Comparison of ENCODE assay signal across 28 mouse cellular contexts in the genomic region with DNA sequence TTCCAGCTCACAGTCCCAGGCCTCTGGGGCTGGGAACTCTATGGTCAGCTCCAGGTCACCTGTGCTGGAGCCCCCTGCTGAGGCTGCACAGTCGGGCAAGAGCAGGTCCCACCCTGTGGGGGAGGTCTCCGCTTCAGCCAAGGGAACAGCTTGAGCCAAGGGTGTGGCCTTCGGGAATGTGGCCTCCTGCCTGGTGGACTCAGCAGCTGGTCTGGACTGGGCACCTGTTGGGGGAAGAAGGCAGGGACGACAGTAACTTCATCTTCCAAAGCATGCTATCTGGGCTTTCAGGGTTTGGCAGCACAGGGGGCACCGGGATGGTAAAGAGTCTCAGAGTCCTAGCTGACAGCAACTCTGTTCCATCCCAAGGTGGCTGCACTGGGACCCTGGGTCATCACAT. TPM values are rescaled to one million over a fixed set of nuclear protein-coding genes. Genes with fewer than 3 reads are reported as not detected.
A peak's percentile ranks its signal among the peaks of the same experiment; 100 is the strongest.
DNase-seq lines count a peak whose midpoint lies in the region; ATAC-seq and TF ChIP-seq lines count a peak whose summit lies in the region.
"Had no signal": no experiment of that assay in that cellular context is flagged by ENCODE, and none has a peak within 500 bp of the region (broad histone marks: within the 10 kb centered on the region; RNA-seq: fewer than 3 reads in every experiment).

No protein-coding gene starts in this region.

- H3K4me2 ChIP-seq in embryonic facial prominence, embryonic 11.5 days (ENCODE audit: low read depth, low read length), result no peak overlapping the region
- H3K4me2 ChIP-seq in limb, embryonic 12.5 days, result no peak overlapping the region
- no peak overlapping the region for H3K4me2 ChIP-seq in limb, embryonic 14.5 days (replicated peaks; ENCODE audit: low read depth, low read length, severe bottlenecking)
- no peak overlapping the region for H3K4me2 ChIP-seq in intestine, embryonic 15.5 days (replicated peaks)
- H3K4me2 ChIP-seq: limb, embryonic 13.5 days; midbrain, embryonic 15.5 days; neural tube, embryonic 13.5 days had no signal

- peaks cover 3% of the 10 kb centered on the region; the same call in 1 of the 2 replicates for H3K27me3 ChIP-seq in embryonic facial prominence, embryonic 11.5 days (ENCODE audit: control insufficient read depth, insufficient read depth, low read length)
- H3K27me3 ChIP-seq in embryonic facial prominence, embryonic 10.5 days (replicated peaks; ENCODE audit: low read depth, poor library complexity, severe bottlenecking), result peaks cover 50% of the 10 kb centered on the region
- peaks cover 23% of the 10 kb centered on the region for H3K27me3 ChIP-seq in limb, embryonic 12.5 days
- H3K27me3 ChIP-seq in limb, embryonic 10.5 days (ENCODE audit: low read depth, poor library complexity, severe bottlenecking), result peaks cover 34% of the 10 kb centered on the region
- peaks cover 6% of the 10 kb centered on the region for H3K27me3 ChIP-seq in limb, embryonic 14.5 days (ENCODE audit: control insufficient read depth, insufficient read depth, low read length)
- H3K27me3 ChIP-seq in intestine, embryonic 15.5 days (replicated peaks), result peaks cover 19% of the 10 kb centered on the region; the same call in 1 of the 2 replicates

- WGBS in embryonic facial prominence, embryonic 11.5 days, result 71% methylated on average over 5 of the region's 5 CpGs
- 72% methylated on average over 5 of the region's 5 CpGs for WGBS in embryonic facial prominence, embryonic 10.5 days
- WGBS in limb, embryonic 12.5 days, result 69% methylated on average over 5 of the region's 5 CpGs
- 72% methylated on average over 5 of the region's 5 CpGs for WGBS in limb, embryonic 10.5 days
- 62% methylated on average over 5 of the region's 5 CpGs for WGBS in limb, embryonic 14.5 days
- 59% methylated on average over 5 of the region's 5 CpGs for WGBS in intestine, embryonic 15.5 days

- 0 out of 2 replicates have a peak, but pooled peaks have one; percentile 48 for ATAC-seq in embryonic facial prominence, embryonic 11.5 days (replicated peaks; ENCODE audit: insufficient number of reproducible peaks, low FRiP score, low TSS enrichment, low read depth)
- 0 out of 2 replicates have a peak, but pooled peaks have one; percentile 38 for ATAC-seq in limb, embryonic 12.5 days (ENCODE audit: insufficient number of reproducible peaks, insufficient read depth, low FRiP score, low TSS enrichment, low read depth)
- ATAC-seq in limb, embryonic 14.5 days (ENCODE audit: low FRiP score, low read depth), result 0 out of 2 replicates have a peak, but pooled peaks have one; percentile 14
- ATAC-seq in intestine, embryonic 15.5 days, result no peak
- ATAC-seq: hindbrain, postnatal 0 days; intestine, postnatal 0 days; midbrain, embryonic 15.5 days had no signal

- no peaks in the 10 kb centered on the region for H3K36me3 ChIP-seq in embryonic facial prominence, embryonic 11.5 days (replicated peaks; ENCODE audit: control insufficient read depth, insufficient read depth, low read depth, low read length)
- H3K36me3 ChIP-seq in embryonic facial prominence, embryonic 10.5 days (replicated peaks), result no peaks in the 10 kb centered on the region
- H3K36me3 ChIP-seq in limb, embryonic 12.5 days, result no peaks in the 10 kb centered on the region
- H3K36me3 ChIP-seq in limb, embryonic 10.5 days, result no peaks in the 10 kb centered on the region
- H3K36me3 ChIP-seq in limb, embryonic 14.5 days (ENCODE audit: control insufficient read depth, insufficient read depth, low read length), result no peaks in the 10 kb centered on the region
- no peaks in the 10 kb centered on the region for H3K36me3 ChIP-seq in intestine, embryonic 15.5 days
- H3K36me3 ChIP-seq: forebrain, embryonic 10.5 days; heart, embryonic 15.5 days; hindbrain, embryonic 10.5 days; limb, embryonic 13.5 days; midbrain, embryonic 15.5 days; neural tube, embryonic 13.5 days had no signal

- H3K27ac ChIP-seq in embryonic facial prominence, embryonic 11.5 days (replicated peaks; ENCODE audit: low read depth, low read length), result no peak overlapping the region
- H3K27ac ChIP-seq in embryonic facial prominence, embryonic 10.5 days (replicated peaks), result no peak overlapping the region
- no peak overlapping the region for H3K27ac ChIP-seq in limb, embryonic 12.5 days
- no peak overlapping the region for H3K27ac ChIP-seq in limb, embryonic 10.5 days
- H3K27ac ChIP-seq in limb, embryonic 14.5 days (replicated peaks; ENCODE audit: low read depth, low read length), result no peak overlapping the region
- no peak overlapping the region for H3K27ac ChIP-seq in intestine, embryonic 15.5 days
- H3K27ac ChIP-seq: forebrain, embryonic 10.5 days; heart, adult 2 months; heart, embryonic 15.5 days; hindbrain, embryonic 10.5 days; hindbrain, postnatal 0 days; layer of hippocampus, adult 2 months; limb, embryonic 13.5 days; liver, embryonic 14.5 days; midbrain, embryonic 15.5 days; neural tube, embryonic 13.5 days had no signal

- H3K4me1 ChIP-seq in embryonic facial prominence, embryonic 11.5 days (ENCODE audit: control insufficient read depth, insufficient read depth, low read length), result no peaks in the 10 kb centered on the region
- H3K4me1 ChIP-seq in embryonic facial prominence, embryonic 10.5 days, result peaks cover 11% of the 10 kb centered on the region
- H3K4me1 ChIP-seq in limb, embryonic 12.5 days (replicated peaks), result peaks cover 10% of the 10 kb centered on the region; the same call in 1 of the 2 replicates
- H3K4me1 ChIP-seq in limb, embryonic 10.5 days, result peaks cover 9% of the 10 kb centered on the region
- H3K4me1 ChIP-seq in limb, embryonic 14.5 days (ENCODE audit: control insufficient read depth, insufficient read depth, low read length), result peaks cover 5% of the 10 kb centered on the region
- H3K4me1 ChIP-seq in intestine, embryonic 15.5 days (replicated peaks), result peaks cover 13% of the 10 kb centered on the region

- no peaks in the 10 kb centered on the region for H3K9me3 ChIP-seq in embryonic facial prominence, embryonic 11.5 days (replicated peaks; ENCODE audit: control insufficient read depth, low read length)
- no peaks in the 10 kb centered on the region for H3K9me3 ChIP-seq in embryonic facial prominence, embryonic 10.5 days
- H3K9me3 ChIP-seq in limb, embryonic 12.5 days, result no peaks in the 10 kb centered on the region
- no peaks in the 10 kb centered on the region for H3K9me3 ChIP-seq in limb, embryonic 10.5 days (replicated peaks)
- H3K9me3 ChIP-seq in limb, embryonic 14.5 days (ENCODE audit: control insufficient read depth, low read length), result no peaks in the 10 kb centered on the region
- no peaks in the 10 kb centered on the region for H3K9me3 ChIP-seq in intestine, embryonic 15.5 days
- H3K9me3 ChIP-seq: forebrain, embryonic 10.5 days; heart, embryonic 15.5 days; hindbrain, embryonic 10.5 days; limb, embryonic 13.5 days; midbrain, embryonic 15.5 days; neural tube, embryonic 13.5 days had no signal

- H3K9ac ChIP-seq in embryonic facial prominence, embryonic 11.5 days (replicated peaks; ENCODE audit: low read length), result no peak overlapping the region
- no peak overlapping the region for H3K9ac ChIP-seq in limb, embryonic 12.5 days (replicated peaks)
- H3K9ac ChIP-seq in limb, embryonic 14.5 days (ENCODE audit: low read depth, low read length, severe bottlenecking), result no peak overlapping the region
- H3K9ac ChIP-seq in intestine, embryonic 15.5 days, result no peak overlapping the region
- H3K9ac ChIP-seq: heart, embryonic 15.5 days; limb, embryonic 13.5 days; liver, embryonic 14.5 days; midbrain, embryonic 15.5 days; neural tube, embryonic 13.5 days had no signal

- no peak overlapping the region for H3K4me3 ChIP-seq in embryonic facial prominence, embryonic 11.5 days (ENCODE audit: low read depth, low read length)
- no peak overlapping the region for H3K4me3 ChIP-seq in embryonic facial prominence, embryonic 10.5 days
- H3K4me3 ChIP-seq in limb, embryonic 12.5 days (replicated peaks), result no peak overlapping the region
- no peak overlapping the region for H3K4me3 ChIP-seq in limb, embryonic 10.5 days
- H3K4me3 ChIP-seq in limb, embryonic 14.5 days (replicated peaks; ENCODE audit: low read length), result no peak overlapping the region
- no peak overlapping the region for H3K4me3 ChIP-seq in intestine, embryonic 15.5 days (replicated peaks)
- H3K4me3 ChIP-seq: forebrain, embryonic 10.5 days; heart, adult 2 months; heart, embryonic 15.5 days; hindbrain, embryonic 10.5 days; layer of hippocampus, adult 2 months; limb, embryonic 13.5 days; midbrain, embryonic 15.5 days; neural tube, embryonic 13.5 days had no signal

- DNase-seq in embryonic facial prominence, embryonic 11.5 days (ENCODE audit: low spot score), result no peak
- no peak for DNase-seq in embryonic facial prominence, embryonic 10.5 days (ENCODE audit: low spot score)
- DNase-seq in limb, embryonic 10.5 days (ENCODE audit: low spot score), result no peak
- DNase-seq in gastrocnemius, adult 18-20 months (ENCODE audit: low spot score), result peak; percentile 78
- no peak for DNase-seq in limb, embryonic 14.5 days (ENCODE audit: low spot score)
- DNase-seq in layer of hippocampus, adult 11-12 months (ENCODE audit: low spot score), result no peak
- DNase-seq: adrenal gland, postnatal 25 days; cerebellum, adult 8-10 months; cerebellum, postnatal 36 days; embryo, embryonic 11 days; heart, adult 2 months; retina, postnatal 1 day; right cerebral cortex, postnatal 25 days; thymus, postnatal 25 days had no signal

- TF ChIP-seq POLR2A in limb, embryonic 14.5 days (IDR thresholded peaks at IDR 0.05; ENCODE audit: borderline replicate concordance, extremely low read depth, insufficient read depth, insufficient read length), result no peak

RNA-seq across cellular contexts. Expression of a gene that starts 1.7 kb away (rescaled TPM):
- polyA plus RNA-seq in embryonic facial prominence, embryonic 11.5 days (2014; fragmentation: Nextera tagmentation; extraction: Ambion mirVana), result not detected in 2 replicates
- polyA plus RNA-seq in embryonic facial prominence, embryonic 10.5 days (2016; fragmentation: Nextera tagmentation; extraction: Ambion mirVana), result 0.11 TPM in 1 of 2 replicates, not detected in the other
- 0.46 and 0.47 TPM in 2 replicates for polyA plus RNA-seq in limb, embryonic 12.5 days (2016; fragmentation: Nextera tagmentation; extraction: Ambion mirVana)
- 0.16 and 0.29 TPM in 2 replicates for polyA plus RNA-seq in limb, embryonic 10.5 days (2016; fragmentation: Nextera tagmentation; extraction: Ambion mirVana)
- 100 to 1,000 TPM in 1 of 2 experiments, 10 to 100 TPM in 1; 75.0 to 102 TPM for total RNA-seq in gastrocnemius, adult 18-20 months (2021)
- 4.3 and 5.1 TPM in 2 replicates for polyA plus RNA-seq in limb, embryonic 14.5 days (2012; rRNA removed)
- polyA plus RNA-seq in limb, embryonic 14.5 days (2014; fragmentation: Nextera tagmentation; extraction: Ambion mirVana), result 1.4 and 2.5 TPM in 2 replicates
- 0.16 and 0.19 TPM in 2 replicates for polyA plus RNA-seq in intestine, embryonic 15.5 days (2015; fragmentation: Nextera tagmentation; extraction: Ambion mirVana)
- total RNA-seq: adrenal gland, postnatal 25 days; hindbrain, postnatal 0 days; layer of hippocampus, adult 2 months; layer of hippocampus, postnatal 25 days; megakaryocyte-erythroid progenitor cell, adult 5-6 weeks had no signal
- polyA plus RNA-seq: forebrain, embryonic 10.5 days; hindbrain, embryonic 10.5 days; hindbrain, postnatal 0 days; liver, embryonic 14.5 days; midbrain, embryonic 15.5 days; neural tube, embryonic 13.5 days had no signal

RNA-seq across cellular contexts. Expression of a gene that starts 24.4 kb away (rescaled TPM):
- polyA plus RNA-seq in embryonic facial prominence, embryonic 11.5 days (2014; fragmentation: Nextera tagmentation; extraction: Ambion mirVana), result 15.5 and 19.1 TPM in 2 replicates
- polyA plus RNA-seq in embryonic facial prominence, embryonic 10.5 days (2016; fragmentation: Nextera tagmentation; extraction: Ambion mirVana), result 26.5 and 26.6 TPM in 2 replicates
- 38.7 and 40.5 TPM in 2 replicates for polyA plus RNA-seq in limb, embryonic 12.5 days (2016; fragmentation: Nextera tagmentation; extraction: Ambion mirVana)
- polyA plus RNA-seq in limb, embryonic 10.5 days (2016; fragmentation: Nextera tagmentation; extraction: Ambion mirVana), result 30.1 and 34.2 TPM in 2 replicates
- under 1 TPM; 0.45 to 0.50 TPM for total RNA-seq in gastrocnemius, adult 18-20 months (2021)
- polyA plus RNA-seq in limb, embryonic 14.5 days (2012; rRNA removed), result 39.9 and 42.8 TPM in 2 replicates
- 51.8 and 54.3 TPM in 2 replicates for polyA plus RNA-seq in limb, embryonic 14.5 days (2014; fragmentation: Nextera tagmentation; extraction: Ambion mirVana)
- polyA plus RNA-seq in intestine, embryonic 15.5 days (2015; fragmentation: Nextera tagmentation; extraction: Ambion mirVana), result 0.18 and 0.58 TPM in 2 replicates
- total RNA-seq: megakaryocyte-erythroid progenitor cell, adult 5-6 weeks had no signal

RNA-seq across cellular contexts. Expression of a gene that starts 34.0 kb away (rescaled TPM):
- polyA plus RNA-seq in embryonic facial prominence, embryonic 11.5 days (2014; fragmentation: Nextera tagmentation; extraction: Ambion mirVana), result 11.1 and 12.3 TPM in 2 replicates
- polyA plus RNA-seq in embryonic facial prominence, embryonic 10.5 days (2016; fragmentation: Nextera tagmentation; extraction: Ambion mirVana), result 12.1 and 12.8 TPM in 2 replicates
- polyA plus RNA-seq in limb, embryonic 12.5 days (2016; fragmentation: Nextera tagmentation; extraction: Ambion mirVana), result 14.9 and 15.8 TPM in 2 replicates
- polyA plus RNA-seq in limb, embryonic 10.5 days (2016; fragmentation: Nextera tagmentation; extraction: Ambion mirVana), result 22.8 and 25.5 TPM in 2 replicates
- total RNA-seq in gastrocnemius, adult 18-20 months (2021), result 10 to 100 TPM; 55.7 to 57.8 TPM
- polyA plus RNA-seq in limb, embryonic 14.5 days (2012; rRNA removed), result 16.1 TPM in 2 replicates
- 11.6 and 12.2 TPM in 2 replicates for polyA plus RNA-seq in limb, embryonic 14.5 days (2014; fragmentation: Nextera tagmentation; extraction: Ambion mirVana)
- 6.0 and 6.3 TPM in 2 replicates for polyA plus RNA-seq in intestine, embryonic 15.5 days (2015; fragmentation: Nextera tagmentation; extraction: Ambion mirVana)

RNA-seq across cellular contexts. Expression of a gene that starts 44.0 kb away (rescaled TPM):
- polyA plus RNA-seq in embryonic facial prominence, embryonic 11.5 days (2014; fragmentation: Nextera tagmentation; extraction: Ambion mirVana), result 1.5 and 1.6 TPM in 2 replicates
- 0.70 and 1.2 TPM in 2 replicates for polyA plus RNA-seq in embryonic facial prominence, embryonic 10.5 days (2016; fragmentation: Nextera tagmentation; extraction: Ambion mirVana)
- polyA plus RNA-seq in limb, embryonic 12.5 days (2016; fragmentation: Nextera tagmentation; extraction: Ambion mirVana), result 3.4 and 3.5 TPM in 2 replicates
- 1.3 and 1.6 TPM in 2 replicates for polyA plus RNA-seq in limb, embryonic 10.5 days (2016; fragmentation: Nextera tagmentation; extraction: Ambion mirVana)
- total RNA-seq in gastrocnemius, adult 18-20 months (2021), result under 1 TPM; 0.11 to 0.14 TPM
- 3.8 and 4.7 TPM in 2 replicates for polyA plus RNA-seq in limb, embryonic 14.5 days (2012; rRNA removed)
- 8.3 and 9.3 TPM in 2 replicates for polyA plus RNA-seq in limb, embryonic 14.5 days (2014; fragmentation: Nextera tagmentation; extraction: Ambion mirVana)
- polyA plus RNA-seq in intestine, embryonic 15.5 days (2015; fragmentation: Nextera tagmentation; extraction: Ambion mirVana), result 0.15 and 0.16 TPM in 2 replicates
- total RNA-seq: heart, adult 2 months; megakaryocyte-erythroid progenitor cell, adult 5-6 weeks had no signal
- polyA plus RNA-seq: heart, adult 2 months; heart, embryonic 15.5 days; intestine, postnatal 0 days; liver, embryonic 14.5 days had no signal

Comparison
In these comparisons a context has a peak if more than half of its experiments do, and no peak if none do; other contexts are left out.
1. RNA of a gene that starts 24.4 kb away (polyA plus RNA-seq): 39.9 to 54.3 TPM in limb, embryonic 14.5 days, 38.7 to 40.5 TPM in limb, embryonic 12.5 days, 30.1 to 34.2 TPM in limb, embryonic 10.5 days, 26.5 to 26.6 TPM in embryonic facial prominence, embryonic 10.5 days and 15.5 to 19.1 TPM in embryonic facial prominence, embryonic 11.5 days; 0.18 to 0.58 TPM in intestine, embryonic 15.5 days; every median in the first group is over 10 times any median in the second.